Mouse (Mus musculus) bone marrow macrophage, adult 2 months (primary cell): Measurements from ENCODE around the gene Nek1.

ENCODE experiments used
- CTCF ChIP-seq: IDR thresholded peaks from 2 replicates; pipeline ENCODE4 v1.5.1; 2012; ENCODE audit warnings: low read depth, mild to moderate bottlenecking, low read length, moderate library complexity
- POLR2A ChIP-seq: IDR thresholded peaks from 2 replicates; pipeline ENCODE4 v1.6.1; 2012; ENCODE audit warnings: mild to moderate bottlenecking, low read depth, low read length, borderline replicate concordance

DNA sequence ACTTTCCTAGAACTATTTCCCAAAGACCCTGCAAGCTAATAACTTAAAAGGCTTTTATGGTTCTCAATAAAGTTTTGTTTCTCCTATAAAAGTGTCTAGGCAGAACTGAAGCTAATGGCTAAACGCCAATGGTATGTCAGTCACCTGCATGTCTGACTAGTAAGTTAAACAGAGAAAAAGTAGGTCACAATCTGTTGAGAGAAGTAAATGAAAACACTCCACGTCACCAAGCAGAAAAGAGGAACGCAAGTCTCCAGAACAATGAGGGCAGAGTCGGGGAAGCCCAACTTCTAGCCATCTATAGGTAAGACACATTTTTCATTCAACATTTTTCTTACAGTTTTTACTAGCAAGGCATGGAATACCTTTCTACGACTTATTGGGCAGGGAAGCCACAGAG lies 14.5 kb upstream of the Nek1 start:
- TF ChIP-seq CTCF = no peak
- TF ChIP-seq POLR2A = no peak
